Mouse (Mus musculus) right cerebral cortex, postnatal 14 days (tissue): ENCODE data around the gene Cx3cr1.
A peak's percentile ranks its signal among the peaks of the same experiment; 100 is the strongest.
"Not testable (repeated sequence)": the region's sequence is repeated elsewhere in the genome, so short reads cannot be mapped to it uniquely, and the experiment has no call there.

Source experiments
- DNase-seq: peaks from one replicate; pipeline ENCODE4 v3.0.0; 2022

Cx3cr1 gene

DNA sequence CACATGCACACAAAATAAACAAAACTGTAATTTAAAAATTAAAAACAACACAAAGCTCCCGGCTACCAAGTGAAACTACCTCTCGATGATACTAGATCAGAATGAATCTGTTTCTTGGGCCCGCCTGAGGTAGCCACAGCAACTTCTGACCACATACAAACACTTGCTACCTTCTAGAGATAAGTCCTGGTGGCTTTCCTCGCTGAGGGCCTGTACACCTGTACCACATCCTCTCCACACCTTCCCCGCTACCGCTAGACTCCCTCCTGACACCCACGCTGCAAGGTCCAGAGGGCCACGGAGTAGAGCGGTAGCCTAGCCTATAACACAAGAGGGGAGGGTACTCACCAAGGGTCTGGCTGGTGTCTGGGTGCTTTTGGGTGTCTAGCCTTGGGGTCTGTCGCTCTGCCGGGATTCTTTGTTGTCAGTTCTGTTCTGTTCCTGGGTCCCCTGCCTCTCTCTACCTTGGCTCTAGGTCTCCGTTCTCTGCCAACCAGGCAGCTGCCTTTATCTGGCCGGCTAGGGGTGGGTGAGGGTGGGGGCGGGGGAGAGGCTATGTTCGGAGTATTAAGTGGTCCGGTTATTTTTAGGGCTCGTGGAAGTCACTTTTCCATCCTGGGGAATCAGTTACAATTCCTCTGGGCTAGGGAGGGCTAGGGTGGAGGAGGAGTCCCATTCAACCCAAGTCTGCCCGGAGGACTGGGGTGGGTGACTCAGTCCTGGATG is 46.4 kb downstream of the Cx3cr1 start, which contains the start of gene Xirp1:
Gene Xirp1, minus strand, starts transcription at position 513 of the 726 bp plus-strand sequence.
- DNase-seq, result no peak

- no peak for DNase-seq
Measured at GRCm38 (mm10) chr9:120021164-120021563, 48.5 kb downstream of the Cx3cr1 start.

GRCm38 (mm10) chr9:120020285-120020890 is 49.3 kb downstream of the Cx3cr1 start:
- peak; percentile 85 for DNase-seq

GRCm38 (mm10) chr9:120016956-120017355 is 52.7 kb downstream of the Cx3cr1 start:
- no peak for DNase-seq

GRCm38 (mm10) chr9:120014828-120015227 is 54.9 kb downstream of the Cx3cr1 start:
- no peak for DNase-seq

DNA sequence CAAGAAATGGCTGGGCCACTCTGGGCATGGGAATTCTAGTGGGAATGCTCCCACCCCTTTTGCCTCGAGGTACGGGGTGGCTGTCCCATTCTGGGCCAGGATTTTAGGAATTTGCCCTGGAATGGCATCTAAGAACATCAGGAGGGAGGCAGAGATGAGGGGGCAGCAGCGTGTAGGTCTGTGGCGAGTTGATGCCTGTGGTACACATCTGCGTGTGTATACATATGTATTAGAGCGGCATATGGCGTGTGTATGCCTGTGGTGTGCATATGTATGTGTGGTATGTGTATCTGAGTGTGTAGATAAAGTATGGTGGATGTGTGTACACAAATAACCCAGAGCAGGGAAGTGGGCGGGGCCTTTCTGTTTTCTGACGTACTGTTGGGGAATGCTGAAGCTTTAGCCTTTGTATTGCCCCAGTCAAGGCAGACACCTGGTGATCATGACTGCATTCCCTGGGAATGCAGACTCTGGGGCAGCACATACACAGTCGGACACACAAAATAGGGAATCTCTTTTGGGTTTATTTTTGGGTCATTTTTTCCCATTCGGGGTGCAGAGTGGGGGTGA is 56.3 kb downstream of the Cx3cr1 start:
- no peak for DNase-seq

GRCm38 (mm10) chr9:120012781-120013180 is 56.9 kb downstream of the Cx3cr1 start:
- DNase-seq, result no peak

- DNase-seq, result not testable (repeated sequence)
Measured at GRCm38 (mm10) chr9:120012161-120012560, 57.5 kb downstream of the Cx3cr1 start.

DNA sequence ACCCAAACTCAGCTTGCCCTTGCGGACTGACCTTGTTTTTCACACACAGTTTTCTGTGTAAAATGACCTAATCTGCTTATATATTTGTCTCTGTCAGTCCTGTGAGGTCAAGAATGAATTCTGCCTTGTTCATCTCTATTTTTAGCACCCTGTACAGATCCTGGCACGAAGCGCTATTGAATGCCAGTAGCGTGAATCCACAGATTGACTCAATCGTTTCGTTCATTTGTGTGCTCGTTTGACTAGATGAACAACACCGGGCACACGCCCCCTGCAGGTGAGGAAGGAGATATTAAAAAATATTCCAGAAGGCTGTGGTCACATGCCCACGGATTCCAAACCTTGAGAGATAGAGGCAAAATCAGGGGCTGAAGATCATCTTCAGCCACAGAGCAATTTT is 58.1 kb downstream of the Cx3cr1 start:
- DNase-seq, result peak; percentile 69

- DNase-seq, result peak; percentile 98
Measured at GRCm38 (mm10) chr9:120010781-120011511, 58.7 kb downstream of the Cx3cr1 start.

DNA sequence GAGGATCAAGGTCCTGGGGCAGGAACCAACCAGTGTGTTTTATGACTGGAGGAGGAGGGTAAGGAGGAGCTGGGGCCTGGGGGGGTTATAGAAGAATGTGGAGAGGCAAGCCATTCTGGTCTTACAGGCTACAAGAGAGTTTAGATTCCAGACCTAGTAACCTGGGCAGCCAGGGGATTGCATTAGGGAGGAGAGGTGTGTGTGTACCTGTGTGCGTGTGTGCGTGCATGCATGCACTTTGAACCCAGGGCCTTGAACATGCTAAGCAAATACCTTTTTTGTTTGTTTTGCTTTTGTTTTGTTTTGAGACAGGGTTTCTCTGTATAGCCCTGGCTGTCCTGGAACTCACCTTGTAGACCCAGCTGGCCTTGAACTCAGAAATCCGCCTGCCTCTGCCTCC is 59.8 kb downstream of the Cx3cr1 start:
- DNase-seq, result no peak

DNA sequence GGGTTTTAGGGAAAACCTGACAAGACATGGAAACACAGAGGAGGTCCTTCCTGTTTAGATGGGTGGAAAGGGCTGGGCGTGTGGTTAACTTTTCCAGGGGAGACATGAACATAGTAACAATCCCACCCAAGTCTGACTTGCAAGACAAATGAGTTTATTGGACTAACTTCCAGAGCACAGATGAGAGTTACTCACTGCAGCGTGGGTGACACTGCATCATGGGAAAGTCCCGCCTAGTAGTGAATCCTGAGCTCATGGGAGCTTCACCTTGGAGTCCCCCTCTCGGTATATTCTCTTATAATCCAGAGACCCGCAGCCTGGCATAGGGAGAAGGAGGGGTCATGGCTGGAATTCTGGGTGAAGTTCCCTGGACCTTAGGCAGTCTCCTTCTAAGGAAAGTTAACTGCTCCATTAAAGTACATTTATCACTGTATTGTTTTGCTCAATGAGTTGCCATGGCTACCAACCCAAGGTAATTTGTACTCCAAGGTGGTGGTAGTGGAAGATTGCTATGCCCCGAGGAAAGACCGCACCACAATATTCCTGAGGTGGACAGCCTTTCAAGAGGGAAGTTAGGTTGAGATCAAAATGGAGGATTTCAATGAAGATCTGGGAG is 60.3 kb downstream of the Cx3cr1 start:
- no peak for DNase-seq

GRCm38 (mm10) chr9:120007833-120008232 is 61.8 kb downstream of the Cx3cr1 start:
- DNase-seq, result no peak

DNA sequence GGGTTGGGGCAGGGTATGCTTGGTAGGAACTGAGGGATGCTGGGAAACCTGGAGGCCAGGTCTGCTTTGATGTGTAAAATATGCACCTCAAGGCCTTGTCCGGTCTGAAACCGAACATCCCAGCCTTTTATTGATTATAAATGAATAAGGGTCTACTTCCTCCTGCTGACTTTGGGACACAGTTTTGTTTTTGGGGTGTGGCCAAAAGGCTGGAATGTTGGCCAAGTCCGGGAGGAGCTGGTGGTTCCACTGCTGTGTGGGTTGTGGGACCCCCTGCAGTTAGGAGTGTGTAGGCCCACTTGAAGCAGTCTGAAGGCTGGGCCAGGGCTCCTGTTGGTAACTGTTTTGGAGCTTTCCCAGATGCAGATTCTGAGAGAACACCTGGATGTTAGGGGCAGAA is 63.7 kb downstream of the Cx3cr1 start:
- no peak for DNase-seq

DNA sequence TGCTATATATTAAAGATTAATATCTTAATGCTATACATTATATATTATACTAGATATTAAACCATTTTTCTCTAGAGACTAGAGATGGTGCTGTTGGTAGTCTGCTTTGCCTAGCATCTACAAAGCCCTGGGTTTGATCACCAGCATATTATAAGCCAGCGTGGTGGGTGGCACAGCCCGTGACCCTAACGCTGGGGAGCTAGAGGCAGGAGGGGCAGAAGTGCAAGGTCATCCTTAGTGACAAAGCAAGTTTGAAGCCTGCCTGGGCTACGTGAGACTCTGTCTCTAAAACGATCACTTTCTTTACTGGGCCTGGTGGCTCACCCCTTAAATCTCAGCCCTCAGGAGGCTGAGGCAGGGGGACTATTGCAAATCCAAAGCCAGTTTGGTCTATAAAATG is 66.8 kb downstream of the Cx3cr1 start:
- no peak for DNase-seq

DNA sequence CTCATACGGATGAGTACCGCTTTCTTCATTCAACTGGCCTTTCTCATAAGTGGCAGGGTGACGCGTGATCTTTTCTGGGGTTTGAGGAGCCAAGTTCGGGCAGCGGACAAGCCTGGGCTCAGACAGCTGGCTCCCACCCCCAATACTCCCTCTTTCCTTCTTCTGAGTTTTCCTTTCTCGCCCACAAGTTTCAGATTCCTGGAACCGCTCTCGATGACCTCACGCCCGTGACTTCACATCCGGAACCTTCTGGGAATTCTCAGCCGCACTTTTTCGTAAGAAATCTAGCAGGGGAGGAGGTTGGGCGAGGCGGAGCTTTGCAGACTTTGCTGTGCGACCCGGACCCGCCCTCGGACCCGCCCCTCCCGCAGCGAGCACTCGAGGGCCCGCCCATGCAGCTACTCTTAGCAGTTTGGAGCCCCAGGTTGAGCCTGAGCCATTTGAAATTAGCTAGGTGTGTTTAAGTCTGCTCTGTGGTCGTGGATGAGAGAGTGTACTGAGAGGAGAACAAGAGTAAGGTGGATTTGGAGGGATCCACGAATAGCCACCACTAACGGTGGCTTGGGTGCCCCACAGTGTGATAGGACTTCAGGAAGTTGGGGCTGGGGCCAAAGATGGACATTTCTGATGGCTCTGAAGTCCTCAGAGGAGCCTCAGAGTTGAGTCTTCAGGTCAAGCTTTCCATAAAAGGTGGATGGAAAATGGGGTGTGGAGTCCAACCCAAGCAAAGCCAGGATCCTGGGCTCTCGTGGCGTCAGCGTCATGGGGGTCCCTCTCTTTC is 67.5 kb downstream of the Cx3cr1 start:
- DNase-seq, result peak; percentile 64

- no peak for DNase-seq
Measured at GRCm38 (mm10) chr9:120000761-120001160, 68.9 kb downstream of the Cx3cr1 start.

DNA sequence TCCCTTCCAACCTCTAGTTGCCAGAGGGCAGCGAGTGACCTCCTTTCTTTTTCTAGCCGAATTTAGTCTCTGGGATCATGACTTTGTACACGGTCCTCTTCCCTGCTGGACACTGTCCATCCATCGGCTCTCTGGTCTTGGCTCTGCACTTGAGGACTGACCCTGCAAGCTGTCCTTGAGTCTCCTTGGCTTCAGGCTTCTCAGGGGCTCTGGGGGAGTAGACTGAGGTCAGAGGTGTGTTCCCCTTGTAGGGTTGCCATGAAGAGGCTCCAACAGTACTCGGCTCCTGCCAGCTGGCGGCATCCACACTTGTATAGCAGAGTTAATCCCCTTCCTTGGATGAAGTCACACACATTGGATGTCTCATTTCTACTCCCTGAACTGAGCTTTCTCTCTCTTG is 70.0 kb downstream of the Cx3cr1 start:
- no peak for DNase-seq

DNA sequence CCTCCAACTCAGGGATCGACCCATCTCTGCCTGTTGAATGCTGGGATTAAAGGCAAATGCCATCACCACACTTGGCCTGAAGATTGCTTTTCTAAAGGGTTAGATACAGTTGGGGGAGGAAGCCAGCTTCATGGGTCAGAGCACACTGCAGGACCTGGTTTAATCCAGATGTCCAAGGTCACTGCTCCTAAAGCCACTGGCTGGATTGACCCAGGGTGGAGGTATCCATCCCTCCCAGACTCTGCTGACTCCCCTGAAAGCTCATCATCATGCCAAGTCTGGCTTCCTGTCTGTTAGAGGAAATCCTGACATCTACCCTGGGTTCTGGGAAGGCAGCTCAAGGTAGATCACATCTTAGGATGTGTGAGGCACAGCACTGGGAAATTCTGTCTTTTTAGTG is 70.9 kb downstream of the Cx3cr1 start:
- DNase-seq, result no peak

- no peak for DNase-seq
Measured at GRCm38 (mm10) chr9:119996080-119996479, 73.6 kb downstream of the Cx3cr1 start.

- DNase-seq, result no peak
Measured at GRCm38 (mm10) chr9:119994207-119994606, 75.5 kb downstream of the Cx3cr1 start.
